Mouse (Mus musculus): ENCODE results near the gene Bri3. TPM values are rescaled to one million over a fixed set of nuclear protein-coding genes. Genes with fewer than 3 reads are reported as not detected.

Gene Bri3
- polyA plus RNA-seq, 1 experiment from 2014 or later = 135 TPM

DNA sequence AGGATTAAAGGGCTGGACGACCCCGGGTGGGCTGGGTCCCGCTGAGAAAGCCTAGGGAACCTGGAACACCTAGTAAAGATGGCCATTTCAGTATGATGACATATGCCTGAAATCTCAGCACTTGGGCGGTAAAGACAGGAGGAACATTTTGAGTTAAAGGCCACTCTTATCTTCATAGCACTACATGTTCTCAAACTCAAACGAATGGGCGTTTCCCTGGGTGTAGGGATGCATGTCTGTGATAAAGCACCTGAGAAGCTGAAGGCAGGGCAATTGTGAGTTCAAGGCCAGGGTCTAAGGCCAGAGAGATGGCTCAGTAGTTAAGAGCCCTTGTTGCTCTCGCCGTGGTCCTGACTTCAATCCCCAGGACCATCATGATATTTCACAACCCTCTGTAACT lies 26.2 kb downstream of the Bri3 start:
- 86% methylated on average over 8 of the region's 8 CpGs for WGBS
- Histone ChIP-seq H3K4me1 (ENCODE audit: control insufficient read depth, insufficient read depth, low read length) (no peaks in the 10 kb centered on the region), H3K27ac (ENCODE audit: low read length) (no peak overlapping the region), H3K4me3 (ENCODE audit: low read depth, low read length) (no peak overlapping the region), H3K27me3 (ENCODE audit: control insufficient read depth, insufficient read depth, low read length) (no peaks in the 10 kb centered on the region), H3K9ac (replicated peaks; ENCODE audit: low read depth, low read length) (no peak overlapping the region), H3K9me3 (ENCODE audit: control insufficient read depth, low read depth, low read length) (no peaks in the 10 kb centered on the region), H3K4me2 (replicated peaks; ENCODE audit: low read depth, low read length) (no peak overlapping the region), H3K36me3 (ENCODE audit: control insufficient read depth, insufficient read depth, low read length) (peaks cover 17% of the 10 kb centered on the region)
- no peak for ATAC-seq (ENCODE audit: insufficient number of reproducible peaks, insufficient read depth, low FRiP score, low read depth)

DNA sequence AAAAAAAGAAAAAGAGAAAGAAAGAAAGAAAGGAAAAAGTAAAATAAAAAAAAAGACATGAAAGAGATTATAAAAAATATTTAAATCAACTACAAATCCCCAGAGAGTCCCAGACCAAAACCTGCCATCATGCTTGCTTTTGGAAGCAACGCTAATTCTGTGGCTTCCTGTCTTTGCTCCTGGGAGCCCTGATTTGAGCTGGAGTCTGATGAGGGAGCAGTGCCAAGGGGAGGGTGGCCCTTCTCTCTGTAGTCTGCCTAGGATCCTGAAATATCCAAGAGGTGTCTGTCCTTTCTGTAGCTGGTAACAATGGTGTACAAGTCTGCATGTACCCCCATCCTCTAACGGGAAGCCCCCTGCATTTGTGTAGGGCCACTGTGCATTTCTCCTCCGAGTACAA lies 26.9 kb downstream of the Bri3 start:
- Histone ChIP-seq H3K4me1 (ENCODE audit: control insufficient read depth, insufficient read depth, low read length) (no peaks in the 10 kb centered on the region), H3K4me2 (replicated peaks; ENCODE audit: low read depth, low read length) (no peak overlapping the region), H3K9me3 (ENCODE audit: control insufficient read depth, low read depth, low read length) (no peaks in the 10 kb centered on the region), H3K36me3 (ENCODE audit: control insufficient read depth, insufficient read depth, low read length) (peaks cover 16% of the 10 kb centered on the region), H3K27ac (ENCODE audit: low read length) (no peak overlapping the region), H3K4me3 (ENCODE audit: low read depth, low read length) (no peak overlapping the region), H3K9ac (replicated peaks; ENCODE audit: low read depth, low read length) (no peak overlapping the region), H3K27me3 (ENCODE audit: control insufficient read depth, insufficient read depth, low read length) (no peaks in the 10 kb centered on the region)
- WGBS = 75% methylated on average over 3 of the region's 3 CpGs
- ATAC-seq (ENCODE audit: insufficient number of reproducible peaks, insufficient read depth, low FRiP score, low read depth) = no peak

DNA sequence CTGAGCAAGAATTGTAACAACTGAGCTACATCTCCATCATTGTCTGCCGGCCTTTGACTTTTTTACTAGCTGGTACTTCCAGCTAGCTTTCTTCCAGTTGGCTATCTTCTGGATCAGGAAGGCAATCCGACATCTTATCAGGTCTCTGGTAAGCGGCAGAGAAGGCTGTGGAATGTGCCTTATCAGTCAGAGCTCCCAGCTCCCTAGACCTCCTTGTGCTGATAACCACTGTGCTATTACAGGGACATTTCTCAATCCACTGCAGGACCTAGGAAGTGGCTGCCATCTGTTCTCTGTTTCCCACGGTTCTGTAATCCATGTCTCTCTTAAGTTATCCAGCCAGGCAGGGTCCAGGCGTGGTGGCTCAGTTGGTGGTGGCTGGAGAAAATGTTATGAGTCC lies 27.5 kb downstream of the Bri3 start:
- no peak overlapping the region for H3K27ac ChIP-seq (ENCODE audit: low read length)
- no peak overlapping the region for H3K4me3 ChIP-seq (ENCODE audit: low read depth, low read length)
- H3K27me3 ChIP-seq (ENCODE audit: control insufficient read depth, insufficient read depth, low read length) = no peaks in the 10 kb centered on the region
- 18% methylated on average over 5 of the region's 5 CpGs for WGBS
- H3K9ac ChIP-seq (replicated peaks; ENCODE audit: low read depth, low read length) = no peak overlapping the region
- H3K9me3 ChIP-seq (ENCODE audit: control insufficient read depth, low read depth, low read length) = no peaks in the 10 kb centered on the region
- H3K36me3 ChIP-seq (ENCODE audit: control insufficient read depth, insufficient read depth, low read length) = peaks cover 9% of the 10 kb centered on the region; the same call in 1 of the 2 replicates
- no peak for ATAC-seq (ENCODE audit: insufficient number of reproducible peaks, insufficient read depth, low FRiP score, low read depth)
- H3K4me2 ChIP-seq (replicated peaks; ENCODE audit: low read depth, low read length) = no peak overlapping the region
- H3K4me1 ChIP-seq (ENCODE audit: control insufficient read depth, insufficient read depth, low read length) = no peaks in the 10 kb centered on the region

DNA sequence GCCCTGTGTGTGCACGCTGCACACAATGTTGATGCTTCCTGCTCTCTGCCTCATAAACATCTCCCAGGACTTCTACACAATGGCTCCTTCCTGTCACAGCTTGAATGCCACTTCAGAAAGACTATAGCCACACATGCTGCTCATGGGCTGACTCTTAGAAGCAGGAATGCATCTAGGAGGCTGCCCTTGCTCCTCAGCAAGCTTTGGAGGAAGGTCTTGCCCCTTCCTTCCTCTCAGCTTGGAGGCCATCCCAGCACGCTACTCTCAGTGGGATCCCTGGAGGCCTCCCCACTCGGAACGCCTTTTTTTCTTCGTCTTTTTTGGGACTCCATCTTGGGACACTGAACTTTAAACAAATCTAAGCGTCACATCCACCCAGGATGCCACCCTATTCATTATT lies 30.7 kb downstream of the Bri3 start:
- Histone ChIP-seq H3K9me3 (ENCODE audit: control insufficient read depth, low read depth, low read length) (no peaks in the 10 kb centered on the region), H3K4me3 (ENCODE audit: low read depth, low read length) (no peak overlapping the region), H3K27ac (ENCODE audit: low read length) (no peak overlapping the region), H3K27me3 (ENCODE audit: control insufficient read depth, insufficient read depth, low read length) (no peaks in the 10 kb centered on the region), H3K9ac (replicated peaks; ENCODE audit: low read depth, low read length) (no peak overlapping the region), H3K36me3 (ENCODE audit: control insufficient read depth, insufficient read depth, low read length) (no peaks in the 10 kb centered on the region; the same call in none of the 2 replicates), H3K4me2 (replicated peaks; ENCODE audit: low read depth, low read length) (no peak overlapping the region), H3K4me1 (ENCODE audit: control insufficient read depth, insufficient read depth, low read length) (no peaks in the 10 kb centered on the region)
- WGBS = 83% methylated on average over 6 of the region's 6 CpGs
- no peak for ATAC-seq (ENCODE audit: insufficient number of reproducible peaks, insufficient read depth, low FRiP score, low read depth)

DNA sequence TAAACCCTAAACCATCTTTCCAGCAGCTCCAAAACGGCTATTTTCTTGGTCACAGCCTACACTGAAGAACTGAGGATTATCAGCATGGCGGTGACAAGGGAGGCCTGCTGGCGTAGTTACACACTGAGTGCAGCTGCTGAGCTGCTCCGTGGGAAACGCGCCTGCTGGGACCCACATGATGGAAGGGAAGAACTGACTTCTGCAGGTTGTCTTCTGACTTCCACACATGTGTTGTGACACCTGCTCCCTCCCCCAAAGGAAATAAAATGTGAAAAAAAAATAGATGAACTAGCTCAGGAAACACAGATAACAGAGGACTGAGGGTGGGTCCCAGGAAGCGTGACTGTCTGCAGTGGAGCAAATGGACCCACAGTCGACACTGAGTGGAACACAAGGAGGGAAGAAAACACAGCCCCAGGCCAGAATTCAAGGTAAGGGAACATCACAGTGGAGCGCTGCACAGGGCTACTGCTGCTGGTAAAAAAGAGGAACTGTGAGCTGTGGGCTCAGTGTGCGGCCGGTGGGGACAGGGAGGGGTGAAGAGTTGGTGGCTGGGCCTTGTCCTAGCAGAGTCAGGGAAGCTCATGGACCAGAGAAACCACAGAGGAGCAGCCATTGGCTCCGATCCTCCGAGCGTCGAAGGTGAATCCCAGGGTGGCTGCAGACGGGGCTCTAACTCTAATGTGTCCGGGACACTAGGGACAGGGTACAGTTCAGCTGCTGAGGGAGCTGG lies 32.8 kb downstream of the Bri3 start:
- no peak overlapping the region for H3K9ac ChIP-seq (replicated peaks; ENCODE audit: low read depth, low read length)
- H3K4me3 ChIP-seq (ENCODE audit: low read depth, low read length) = no peak overlapping the region
- peak overlapping the region; percentile 11; the same call in 1 of the 2 replicates for H3K27ac ChIP-seq (ENCODE audit: low read length)
- no peaks in the 10 kb centered on the region for H3K4me1 ChIP-seq (ENCODE audit: control insufficient read depth, insufficient read depth, low read length)
- H3K27me3 ChIP-seq (ENCODE audit: control insufficient read depth, insufficient read depth, low read length) = no peaks in the 10 kb centered on the region
- WGBS = 87% methylated on average over 17 of the region's 17 CpGs
- H3K36me3 ChIP-seq (ENCODE audit: control insufficient read depth, insufficient read depth, low read length) = no peaks in the 10 kb centered on the region; the same call in none of the 2 replicates
- no peak overlapping the region for H3K4me2 ChIP-seq (replicated peaks; ENCODE audit: low read depth, low read length)
- H3K9me3 ChIP-seq (ENCODE audit: control insufficient read depth, low read depth, low read length) = no peaks in the 10 kb centered on the region
- ATAC-seq (ENCODE audit: insufficient number of reproducible peaks, insufficient read depth, low FRiP score, low read depth) = no peak

DNA sequence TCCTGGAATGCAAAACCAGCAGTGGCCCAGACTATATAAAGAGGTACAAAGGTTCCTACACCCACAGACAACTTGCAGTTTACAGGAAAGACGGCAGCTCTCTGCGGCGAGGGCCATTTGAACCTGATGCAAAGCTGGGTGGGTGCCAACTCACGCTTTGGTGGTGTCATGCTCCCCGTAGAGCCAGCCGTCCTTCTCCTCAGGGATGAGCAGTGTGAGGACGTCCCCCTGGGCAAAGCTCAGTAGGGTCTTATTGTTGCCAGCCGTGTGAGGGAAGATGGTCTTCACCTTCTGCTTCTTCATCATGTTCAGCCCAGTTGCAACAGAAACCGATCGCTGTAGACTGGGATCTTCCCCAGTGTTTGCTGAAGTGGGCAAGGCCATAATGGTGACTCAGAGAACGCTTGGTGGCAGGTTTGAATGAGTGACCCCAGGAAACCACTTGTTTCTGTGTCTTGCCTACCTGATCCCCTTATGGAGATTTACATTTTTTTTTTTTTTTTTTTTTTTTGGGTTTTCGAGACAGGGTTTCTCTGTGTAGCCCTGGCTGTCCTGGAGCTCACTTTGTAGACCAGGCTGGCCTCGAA lies 34.2 kb downstream of the Bri3 start:
- Histone ChIP-seq H3K36me3 (ENCODE audit: control insufficient read depth, insufficient read depth, low read length) (no peaks in the 10 kb centered on the region; the same call in none of the 2 replicates), H3K4me1 (ENCODE audit: control insufficient read depth, insufficient read depth, low read length) (no peaks in the 10 kb centered on the region)
- ATAC-seq (ENCODE audit: insufficient number of reproducible peaks, insufficient read depth, low FRiP score, low read depth) = no peak

DNA sequence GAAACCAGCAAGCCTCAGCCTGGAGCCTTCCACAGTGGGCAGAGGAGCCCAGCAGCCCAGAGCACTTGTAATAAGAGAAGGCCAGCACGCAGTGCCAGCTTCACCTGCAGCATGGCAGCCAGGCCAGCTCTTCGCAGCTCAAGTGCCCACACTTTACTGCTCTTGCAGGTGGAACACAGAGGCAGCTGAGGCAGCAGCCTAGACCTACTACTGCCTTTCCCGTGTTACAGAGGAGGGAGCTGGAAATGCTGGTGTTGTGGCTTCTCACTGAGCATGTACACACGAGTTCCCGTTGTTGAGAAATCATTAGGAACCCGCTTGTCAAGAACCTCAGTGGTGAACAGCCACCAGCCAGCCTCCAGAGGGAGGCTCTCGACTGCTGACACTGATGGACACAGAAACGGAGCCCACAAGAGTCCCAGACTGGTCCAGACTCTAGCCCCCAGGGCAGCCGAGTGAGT lies 34.9 kb downstream of the Bri3 start:
- no peak overlapping the region for H3K4me3 ChIP-seq (ENCODE audit: low read depth, low read length)
- H3K27ac ChIP-seq (ENCODE audit: low read length) = no peak overlapping the region
- no peak for ATAC-seq (ENCODE audit: insufficient number of reproducible peaks, insufficient read depth, low FRiP score, low read depth)
- H3K9ac ChIP-seq (replicated peaks; ENCODE audit: low read depth, low read length) = no peak overlapping the region
- H3K9me3 ChIP-seq (ENCODE audit: control insufficient read depth, low read depth, low read length) = no peaks in the 10 kb centered on the region
- H3K4me2 ChIP-seq (replicated peaks; ENCODE audit: low read depth, low read length) = no peak overlapping the region
- H3K36me3 ChIP-seq (ENCODE audit: control insufficient read depth, insufficient read depth, low read length) = no peaks in the 10 kb centered on the region; the same call in none of the 2 replicates
- no peaks in the 10 kb centered on the region for H3K27me3 ChIP-seq (ENCODE audit: control insufficient read depth, insufficient read depth, low read length)
- H3K4me1 ChIP-seq (ENCODE audit: control insufficient read depth, insufficient read depth, low read length) = no peaks in the 10 kb centered on the region
- 80% methylated on average over 9 of the region's 9 CpGs for WGBS

More for the DNA sequence above, 34.2 kb downstream of the Bri3 start:
- H3K9me3 ChIP-seq (ENCODE audit: control insufficient read depth, low read depth, low read length) = no peaks in the 10 kb centered on the region
- no peak overlapping the region for H3K4me3 ChIP-seq (ENCODE audit: low read depth, low read length)
- WGBS = 83% methylated on average over 12 of the region's 13 CpGs
- no peak overlapping the region for H3K9ac ChIP-seq (replicated peaks; ENCODE audit: low read depth, low read length)
- no peaks in the 10 kb centered on the region for H3K27me3 ChIP-seq (ENCODE audit: control insufficient read depth, insufficient read depth, low read length)
- H3K27ac ChIP-seq (ENCODE audit: low read length) = no peak overlapping the region
- H3K4me2 ChIP-seq (replicated peaks; ENCODE audit: low read depth, low read length) = no peak overlapping the region

DNA sequence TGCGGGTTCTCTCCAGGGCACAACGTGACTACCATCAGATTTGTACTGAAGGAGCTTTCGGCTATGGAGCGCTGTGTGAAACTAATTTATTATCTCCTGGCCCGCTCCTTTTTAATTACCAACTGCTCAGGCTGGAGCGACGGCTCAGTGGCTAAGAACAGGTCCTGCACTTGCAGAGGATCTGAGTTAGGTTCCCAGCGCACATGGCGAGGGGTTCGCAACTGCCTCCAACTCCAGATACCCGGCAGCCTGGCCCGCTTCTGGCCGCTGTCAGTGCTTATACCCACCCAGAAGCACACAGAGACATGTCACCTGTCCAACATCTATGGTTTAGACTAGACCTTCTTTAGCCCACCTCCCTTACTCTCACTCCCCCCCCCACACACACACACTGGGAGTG lies 35.7 kb downstream of the Bri3 start:
- H3K4me3 ChIP-seq (ENCODE audit: low read depth, low read length) = no peak overlapping the region
- H3K9me3 ChIP-seq (ENCODE audit: control insufficient read depth, low read depth, low read length) = no peaks in the 10 kb centered on the region
- H3K27ac ChIP-seq (ENCODE audit: low read length) = no peak overlapping the region
- no peaks in the 10 kb centered on the region; the same call in none of the 2 replicates for H3K36me3 ChIP-seq (ENCODE audit: control insufficient read depth, insufficient read depth, low read length)
- no peak overlapping the region for H3K4me2 ChIP-seq (replicated peaks; ENCODE audit: low read depth, low read length)
- no peak for ATAC-seq (ENCODE audit: insufficient number of reproducible peaks, insufficient read depth, low FRiP score, low read depth)
- 95% methylated on average over 13 of the region's 13 CpGs for WGBS
- H3K4me1 ChIP-seq (ENCODE audit: control insufficient read depth, insufficient read depth, low read length) = no peaks in the 10 kb centered on the region
- H3K27me3 ChIP-seq (ENCODE audit: control insufficient read depth, insufficient read depth, low read length) = no peaks in the 10 kb centered on the region
- H3K9ac ChIP-seq (replicated peaks; ENCODE audit: low read depth, low read length) = no peak overlapping the region
